Comparison of ENCODE assay signal across 19 mouse cellular contexts in the genomic region with DNA sequence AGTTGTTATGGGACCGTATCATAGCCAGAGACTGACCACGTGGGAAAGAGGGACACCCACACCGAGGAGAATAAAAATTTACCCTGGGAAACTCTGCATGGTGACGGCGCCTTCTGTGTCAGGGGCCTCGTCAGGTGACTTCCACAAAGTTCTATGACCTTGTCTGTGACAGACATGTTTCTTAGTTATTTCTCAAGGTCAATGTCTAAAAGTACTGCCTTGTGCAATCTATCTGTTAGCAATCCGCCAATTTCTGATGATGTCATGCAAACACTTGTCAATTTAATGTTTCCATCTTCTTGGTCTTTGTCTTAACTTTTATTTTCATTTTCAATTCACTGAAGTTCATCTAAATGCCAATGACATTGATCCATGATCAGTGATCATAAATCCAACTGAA.
DNase-seq lines count a peak whose midpoint lies in the region; TF ChIP-seq lines count a peak whose summit lies in the region.
"Had no signal": no experiment of that assay in that cellular context is flagged by ENCODE, and none has a peak within 500 bp of the region (broad histone marks: within the 10 kb centered on the region; RNA-seq: fewer than 3 reads in every experiment).

No protein-coding gene starts in this region.

- no peak overlapping the region for H3ac ChIP-seq in C2C12 (ENCODE audit: control insufficient read depth, insufficient read length, low read depth)

- WGBS in kidney, adult 2 months: 80% methylated on average over 7 of the region's 7 CpGs

- H3K79me3 ChIP-seq in C2C12 (ENCODE audit: low read depth): no peaks in the 10 kb centered on the region

- no peaks in the 10 kb centered on the region for H3K36me3 ChIP-seq in kidney, adult 2 months (ENCODE audit: control insufficient read depth, insufficient read depth, low read length)
- H3K36me3 ChIP-seq in C2C12 (ENCODE audit: control insufficient read depth, insufficient read depth): peaks cover 90% of the 10 kb centered on the region

- no peak for TF ChIP-seq CTCF in kidney, adult 2 months (conservative IDR thresholded peaks at IDR 0.05; ENCODE audit: insufficient read depth, insufficient read length, low read depth, low read length)
- TF ChIP-seq CTCF in C2C12 (IDR thresholded peaks at IDR 0.05; ENCODE audit: control insufficient read depth, insufficient read depth, insufficient read length): no peak

- H3K79me2 ChIP-seq in C2C12 (ENCODE audit: control insufficient read depth, insufficient read depth): peaks cover 8% of the 10 kb centered on the region

- H3K4me1 ChIP-seq in kidney, adult 2 months (ENCODE audit: control insufficient read depth, insufficient read depth, low read length): no peaks in the 10 kb centered on the region
- H3K4me1 ChIP-seq: embryonic facial prominence, embryonic 12.5 days; forebrain, embryonic 13.5 days; forebrain, embryonic 15.5 days had no signal

- H3K27me3 ChIP-seq in kidney, adult 2 months (replicated peaks; ENCODE audit: control insufficient read depth, insufficient read depth, low read length): no peaks in the 10 kb centered on the region
- H3K27me3 ChIP-seq in C2C12 (ENCODE audit: control insufficient read depth, insufficient read depth, insufficient read length): no peaks in the 10 kb centered on the region
- H3K27me3 ChIP-seq: embryonic facial prominence, embryonic 12.5 days; forebrain, embryonic 13.5 days; forebrain, embryonic 15.5 days had no signal

- no peak overlapping the region for H3K4me3 ChIP-seq in kidney, adult 2 months (ENCODE audit: insufficient read depth, low read depth, low read length)
- H3K4me3 ChIP-seq in C2C12 (ENCODE audit: insufficient read depth, poor library complexity, severe bottlenecking): no peak overlapping the region
- H3K4me3 ChIP-seq: embryonic facial prominence, embryonic 10.5 days; embryonic facial prominence, embryonic 12.5 days; forebrain, embryonic 13.5 days; forebrain, embryonic 15.5 days had no signal

- TF ChIP-seq POLR2A in kidney, adult 2 months (IDR thresholded peaks at IDR 0.05; ENCODE audit: low read depth, low read length): no peak

- peak; percentile 44 for DNase-seq in adrenal gland, adult 2 months
- no peak for DNase-seq in adrenal gland, postnatal 4 days (ENCODE audit: low spot score in 2 of 2)
- DNase-seq in adrenal gland, postnatal 14 days: peak; percentile 40
- no peak for DNase-seq in adrenal gland, postnatal 25 days
- DNase-seq in kidney, adult 2 months: no peak
- no peak for DNase-seq in kidney, postnatal 14 days
- DNase-seq in layer of hippocampus, adult 9-11 months: no peak
- DNase-seq: B cell, adult 2 months; cerebellum, adult 11-12 months; cerebellum, adult 2 months; cerebellum, adult 9-10 months; cerebellum, postnatal 10 days; cerebellum, postnatal 25 days; forebrain, postnatal 0 days had no signal

- 0 out of 2 replicates have a peak overlapping the region, but pooled peaks have one; percentile 9 for H3K27ac ChIP-seq in kidney, adult 2 months (ENCODE audit: insufficient read depth, low read depth, low read length)
- H3K27ac ChIP-seq: embryonic facial prominence, embryonic 10.5 days; embryonic facial prominence, embryonic 12.5 days; forebrain, embryonic 13.5 days; forebrain, embryonic 15.5 days had no signal

TF ChIP-seq in C2C12, 6 proteins besides CTCF, POLR2A, EP300 and RAD21:
- TF ChIP-seq USF1 (IDR thresholded peaks at IDR 0.05; ENCODE audit: low read depth) (peak; percentile 1), FOSL1 (IDR thresholded peaks at IDR 0.05; ENCODE audit: insufficient read depth, low read length, poor library complexity, severe bottlenecking) (no peak)

Comparison
In these comparisons a context has a peak if more than half of its experiments do, and no peak if none do; other contexts are left out.
1. DNase-seq: peak in adrenal gland, adult 2 months (single experiment) and adrenal gland, postnatal 14 days (single experiment); none in adrenal gland, postnatal 4 days (0 of 2), adrenal gland, postnatal 25 days (single experiment), kidney, adult 2 months (single experiment), kidney, postnatal 14 days (single experiment) and layer of hippocampus, adult 9-11 months (single experiment).